Mouse (Mus musculus): ENCODE measurements at regions not wholly inside any gene's neighbourhood (a gene's known extent, or its start where the extent isn't known, plus 50 kb on each side); places are given as distances from the start of the nearest gene placed in this dataset.

DNA sequence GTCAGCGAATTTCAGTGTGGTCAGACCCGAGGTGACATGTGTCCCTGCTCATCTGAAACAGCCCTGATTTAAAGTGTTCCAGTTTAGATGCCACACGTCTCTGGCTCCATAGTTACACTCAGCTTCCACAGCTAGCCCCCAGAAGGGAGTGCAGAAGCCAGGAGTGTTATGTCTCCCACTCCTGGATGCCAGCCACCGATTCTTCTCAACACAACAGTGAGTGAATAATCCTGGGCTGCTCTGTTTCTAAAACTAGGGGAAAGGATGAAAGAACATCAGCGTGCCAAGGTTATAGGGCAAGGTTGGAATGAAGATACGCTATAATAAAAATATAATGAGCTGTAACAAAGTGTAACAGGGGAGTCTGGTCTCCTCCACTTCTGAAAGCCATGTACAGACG, 51.5 kb upstream of the Stmnd1 start:
- DNase-seq (ENCODE audit: low spot score) (no peak), ATAC-seq (no peak)
- H3K9me3 ChIP-seq (ENCODE audit: low read length), result no peaks in the 10 kb centered on the region
- no peak overlapping the region for H3K9ac ChIP-seq (replicated peaks; ENCODE audit: low read length)
- no peak overlapping the region for H3K27ac ChIP-seq
- no peak for TF ChIP-seq CTCF (IDR thresholded peaks at IDR 0.05; ENCODE audit: low read depth)
- no peaks in the 10 kb centered on the region for H3K27me3 ChIP-seq (ENCODE audit: insufficient read depth, low read length)
- H3K4me3 ChIP-seq (ENCODE audit: low read length), result no peak overlapping the region
- no peaks in the 10 kb centered on the region for H3K4me1 ChIP-seq (ENCODE audit: insufficient read depth, low read length)
- WGBS, result 41% methylated on average over 7 of the region's 7 CpGs
- no peak overlapping the region for H3K4me2 ChIP-seq (ENCODE audit: low read depth, low read length)
- no peaks in the 10 kb centered on the region for H3K36me3 ChIP-seq (ENCODE audit: insufficient read depth, low read length)

DNA sequence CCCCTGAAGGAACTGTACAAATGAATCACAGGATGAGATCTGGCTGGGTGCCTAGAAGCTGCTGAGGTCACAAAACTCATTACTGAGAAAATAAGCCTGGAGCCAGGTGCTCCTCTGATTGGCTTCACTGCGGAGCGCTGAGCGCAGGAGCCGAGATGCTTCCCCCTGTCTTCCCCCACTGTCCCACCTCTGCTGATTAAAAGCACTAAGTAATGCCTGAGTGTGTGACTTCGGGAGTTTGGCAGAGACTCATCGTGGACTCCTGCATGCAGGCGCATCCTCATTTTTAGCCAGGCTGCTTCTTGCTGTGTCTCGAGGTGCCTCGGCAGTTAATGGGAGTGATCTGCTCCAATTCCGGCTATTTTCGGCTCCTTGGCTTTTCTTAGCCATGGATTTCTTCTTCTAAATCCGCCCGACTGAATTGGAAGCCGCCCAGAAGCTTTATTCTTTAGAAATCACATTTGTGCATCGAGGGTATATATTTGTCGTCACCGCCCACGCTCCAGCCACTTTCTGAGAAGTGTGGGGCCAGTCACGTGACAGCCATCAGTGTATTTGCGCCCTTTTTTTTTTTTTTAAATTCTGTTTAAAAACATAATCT, 55.3 kb upstream of the Stmnd1 start:
- no peak for TF ChIP-seq CTCF (IDR thresholded peaks at IDR 0.05; ENCODE audit: low read depth)
- ATAC-seq, result peak; percentile 72; the same call in 1 of the 2 replicates
- H3K9ac ChIP-seq (replicated peaks; ENCODE audit: low read length), result peak overlapping the region; percentile 33; the same call in 1 of the 2 replicates

DNA sequence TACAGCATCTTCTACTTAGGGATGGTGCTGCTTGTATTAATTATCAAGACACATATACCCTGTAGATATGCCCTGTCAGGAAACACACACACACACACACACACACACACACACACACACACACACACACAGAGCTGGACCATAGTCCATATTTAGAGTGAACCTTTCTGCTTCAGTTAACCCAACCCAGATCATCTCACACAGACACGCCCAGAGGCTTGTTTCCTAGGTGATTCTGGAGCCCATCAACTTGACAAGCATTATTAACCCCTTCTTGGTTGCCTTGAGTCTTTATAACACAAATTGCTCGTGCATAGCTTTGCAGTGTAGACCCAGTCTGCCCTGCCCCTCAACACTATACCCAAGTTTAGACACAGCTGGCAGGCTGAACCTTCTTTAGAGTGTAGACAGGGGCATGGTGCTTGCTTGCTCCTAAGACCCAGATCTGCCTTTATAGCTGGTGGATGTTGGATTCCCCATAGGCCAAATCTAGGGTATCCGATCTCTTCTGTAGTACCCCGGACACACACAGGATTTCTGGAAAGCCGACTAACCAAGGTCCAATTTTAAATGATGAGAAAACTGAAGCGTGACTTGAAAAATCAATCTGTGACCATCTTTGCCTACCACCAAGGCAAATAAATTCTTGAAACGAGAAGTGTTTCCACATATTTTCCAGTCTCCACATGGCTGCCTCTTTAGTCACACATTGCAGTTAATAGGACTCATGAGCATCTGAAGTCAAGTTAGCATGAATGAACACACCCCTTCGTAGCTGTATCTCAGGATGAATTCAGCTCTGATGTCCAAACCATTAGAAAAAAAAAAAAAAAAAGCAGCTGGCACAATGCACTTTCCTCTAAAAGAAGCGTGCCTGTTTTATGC, 56.3 kb upstream of the Stmnd1 start:
- DNase-seq (ENCODE audit: low spot score), result peak; percentile 41
- peak overlapping the region; percentile 55 for H3K4me2 ChIP-seq (ENCODE audit: low read depth, low read length)
- no peaks in the 10 kb centered on the region for H3K27me3 ChIP-seq (ENCODE audit: insufficient read depth, low read length)
- ATAC-seq, result peak; percentile 52; the same call in 1 of the 2 replicates
- H3K36me3 ChIP-seq (ENCODE audit: insufficient read depth, low read length), result no peaks in the 10 kb centered on the region
- 43% methylated on average over 9 of the region's 9 CpGs for WGBS
- H3K27ac ChIP-seq, result no peak overlapping the region
- no peak overlapping the region for H3K9ac ChIP-seq (replicated peaks; ENCODE audit: low read length)
- H3K4me3 ChIP-seq (ENCODE audit: low read length), result no peak overlapping the region
- no peaks in the 10 kb centered on the region for H3K4me1 ChIP-seq (ENCODE audit: insufficient read depth, low read length)
- TF ChIP-seq CTCF (IDR thresholded peaks at IDR 0.05; ENCODE audit: low read depth), result no peak
- H3K9me3 ChIP-seq (ENCODE audit: low read length), result no peaks in the 10 kb centered on the region

More for the DNA sequence above, 55.3 kb upstream of the Stmnd1 start:
- Histone ChIP-seq H3K27me3 (ENCODE audit: insufficient read depth, low read length) (no peaks in the 10 kb centered on the region), H3K36me3 (ENCODE audit: insufficient read depth, low read length) (no peaks in the 10 kb centered on the region), H3K27ac (peak overlapping the region; percentile 51; the same call in 1 of the 2 replicates), H3K9me3 (ENCODE audit: low read length) (no peaks in the 10 kb centered on the region), H3K4me1 (ENCODE audit: insufficient read depth, low read length) (no peaks in the 10 kb centered on the region), H3K4me3 (ENCODE audit: low read length) (peak overlapping the region; percentile 25), H3K4me2 (ENCODE audit: low read depth, low read length) (peak overlapping the region; percentile 55)
- 21% methylated on average over 20 of the region's 20 CpGs for WGBS
- DNase-seq (ENCODE audit: low spot score), result peak; percentile 89

GRCm38 (mm10) chr13:46203551-46203950, 70.0 kb upstream of the Stmnd1 start:
- Histone ChIP-seq H3K4me3 (ENCODE audit: low read length) (no peak overlapping the region), H3K36me3 (ENCODE audit: insufficient read depth, low read length) (no peaks in the 10 kb centered on the region), H3K27me3 (ENCODE audit: insufficient read depth, low read length) (no peaks in the 10 kb centered on the region), H3K4me2 (ENCODE audit: low read depth, low read length) (no peak overlapping the region), H3K9ac (replicated peaks; ENCODE audit: low read length) (no peak overlapping the region), H3K4me1 (ENCODE audit: insufficient read depth, low read length) (0 out of 2 replicates have a peak, but pooled peaks cover 3% of the 10 kb centered on the region), H3K9me3 (ENCODE audit: low read length) (0 out of 2 replicates have a peak, but pooled peaks cover 3% of the 10 kb centered on the region), H3K27ac (no peak overlapping the region)
- DNase-seq (ENCODE audit: low spot score), result no peak
- no peak for ATAC-seq
- TF ChIP-seq CTCF (IDR thresholded peaks at IDR 0.05; ENCODE audit: low read depth), result no peak
- WGBS, result 86% methylated on average over 3 of the region's 3 CpGs

DNA sequence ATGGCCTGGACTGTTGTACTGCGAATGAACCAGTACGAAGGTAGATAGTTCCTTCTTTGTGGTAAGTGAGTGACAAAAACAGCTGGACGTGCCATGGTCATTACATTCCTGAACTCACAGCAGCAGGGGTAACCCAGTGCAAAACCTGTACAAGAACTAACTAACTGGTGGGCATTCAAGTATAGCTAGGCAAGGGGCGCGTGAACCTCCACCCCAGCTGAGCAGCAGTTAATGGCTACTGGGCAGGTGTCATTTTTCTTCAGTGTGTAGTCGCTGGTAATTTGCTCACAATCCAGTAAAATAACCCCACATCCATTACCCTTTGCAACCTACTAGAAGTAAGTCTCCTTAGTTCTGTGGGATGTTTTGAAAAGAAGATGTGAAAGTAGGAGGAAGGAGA, 70.9 kb upstream of the Stmnd1 start:
- TF ChIP-seq CTCF (IDR thresholded peaks at IDR 0.05; ENCODE audit: low read depth), result no peak
- WGBS, result 83% methylated on average over 6 of the region's 6 CpGs
- Histone ChIP-seq H3K4me3 (ENCODE audit: low read length) (no peak overlapping the region), H3K36me3 (ENCODE audit: insufficient read depth, low read length) (no peaks in the 10 kb centered on the region), H3K9me3 (ENCODE audit: low read length) (0 out of 2 replicates have a peak, but pooled peaks cover 3% of the 10 kb centered on the region), H3K4me1 (ENCODE audit: insufficient read depth, low read length) (0 out of 2 replicates have a peak, but pooled peaks cover 3% of the 10 kb centered on the region), H3K27me3 (ENCODE audit: insufficient read depth, low read length) (no peaks in the 10 kb centered on the region), H3K9ac (replicated peaks; ENCODE audit: low read length) (no peak overlapping the region), H3K27ac (no peak overlapping the region), H3K4me2 (ENCODE audit: low read depth, low read length) (no peak overlapping the region)
- no peak for ATAC-seq
- DNase-seq (ENCODE audit: low spot score), result no peak

GRCm38 (mm10) chr13:46201029-46201599, 72.4 kb upstream of the Stmnd1 start:
- Histone ChIP-seq H3K9ac (replicated peaks; ENCODE audit: low read length) (no peak overlapping the region), H3K36me3 (ENCODE audit: insufficient read depth, low read length) (no peaks in the 10 kb centered on the region), H3K27ac (no peak overlapping the region), H3K9me3 (ENCODE audit: low read length) (0 out of 2 replicates have a peak, but pooled peaks cover 2% of the 10 kb centered on the region), H3K27me3 (ENCODE audit: insufficient read depth, low read length) (no peaks in the 10 kb centered on the region), H3K4me3 (ENCODE audit: low read length) (no peak overlapping the region), H3K4me1 (ENCODE audit: insufficient read depth, low read length) (0 out of 2 replicates have a peak, but pooled peaks cover 3% of the 10 kb centered on the region), H3K4me2 (ENCODE audit: low read depth, low read length) (no peak overlapping the region)
- no peak for TF ChIP-seq CTCF (IDR thresholded peaks at IDR 0.05; ENCODE audit: low read depth)
- WGBS, result 49% methylated on average over 14 of the region's 14 CpGs
- no peak for ATAC-seq
- DNase-seq (ENCODE audit: low spot score), result no peak
